7 mouse cellular contexts compared by ENCODE assay signal in genomic region chr8:11554799-11555719, GRCm38 (mm10). TPM values are rescaled to one million over a fixed set of nuclear protein-coding genes. Genes with fewer than 3 reads are reported as not detected.
DNase-seq lines count a peak whose midpoint lies in the region; ATAC-seq lines count a peak whose summit lies in the region.

TSS of gene Ing1 (plus strand) at chr8:11555571.

- H3K4me2 ChIP-seq in embryonic facial prominence, embryonic 11.5 days (ENCODE audit: low read depth, low read length) = peak within 1 kb of the TSS; percentile 74
- peak within 1 kb of the TSS; percentile 69 for H3K4me2 ChIP-seq in limb, embryonic 11.5 days (ENCODE audit: low read depth, severe bottlenecking)
- H3K4me2 ChIP-seq in midbrain, embryonic 14.5 days (ENCODE audit: low read length) = peak within 1 kb of the TSS; percentile 67

- H3K36me3 ChIP-seq in embryonic facial prominence, embryonic 11.5 days (replicated peaks; ENCODE audit: control insufficient read depth, insufficient read depth, low read depth, low read length) = no peaks in the 10 kb centered on the region
- H3K36me3 ChIP-seq in limb, embryonic 11.5 days (ENCODE audit: control insufficient read depth, insufficient read depth, low read length) = no peaks in the 10 kb centered on the region
- no peaks in the 10 kb centered on the region for H3K36me3 ChIP-seq in midbrain, embryonic 14.5 days (ENCODE audit: control insufficient read depth, insufficient read depth, low read length)

- H3K4me3 ChIP-seq in embryonic facial prominence, embryonic 11.5 days (ENCODE audit: low read depth, low read length) = peak within 1 kb of the TSS; percentile 97
- H3K4me3 ChIP-seq in limb, embryonic 11.5 days (ENCODE audit: low read depth, low read length) = peak within 1 kb of the TSS; percentile 70
- H3K4me3 ChIP-seq in midbrain, embryonic 14.5 days (replicated peaks; ENCODE audit: low read depth, low read length) = peak within 1 kb of the TSS; percentile 91

- peaks cover 4% of the 10 kb centered on the region; the same call in 1 of the 2 replicates for H3K4me1 ChIP-seq in embryonic facial prominence, embryonic 11.5 days (ENCODE audit: control insufficient read depth, insufficient read depth, low read length)
- peaks cover 9% of the 10 kb centered on the region for H3K4me1 ChIP-seq in limb, embryonic 11.5 days (ENCODE audit: control insufficient read depth, insufficient read depth, low read length)
- H3K4me1 ChIP-seq in midbrain, embryonic 14.5 days (ENCODE audit: control insufficient read depth, insufficient read depth, low read length) = peaks cover 20% of the 10 kb centered on the region

- peak within 1 kb of the TSS; percentile 96 for H3K9ac ChIP-seq in embryonic facial prominence, embryonic 11.5 days (replicated peaks; ENCODE audit: low read length)
- peak within 1 kb of the TSS; percentile 97 for H3K9ac ChIP-seq in limb, embryonic 11.5 days (ENCODE audit: low read length)
- peak within 1 kb of the TSS; percentile 93 for H3K9ac ChIP-seq in midbrain, embryonic 14.5 days (replicated peaks; ENCODE audit: low read length)

- peak within 1 kb of the TSS; percentile 98 for H3K27ac ChIP-seq in embryonic facial prominence, embryonic 11.5 days (replicated peaks; ENCODE audit: low read depth, low read length)
- peak within 1 kb of the TSS; percentile 95 for H3K27ac ChIP-seq in limb, embryonic 11.5 days (replicated peaks; ENCODE audit: low read depth, low read length)
- peak within 1 kb of the TSS; percentile 100 for H3K27ac ChIP-seq in midbrain, embryonic 14.5 days (replicated peaks; ENCODE audit: low read depth, low read length)

- peak; percentile 96 for DNase-seq in adrenal gland, postnatal 14 days
- DNase-seq in embryonic facial prominence, embryonic 11.5 days (ENCODE audit: low spot score) = peak; percentile 98
- DNase-seq in heart, adult 11 months = peak; percentile 100
- DNase-seq in kidney, adult 18-20 months = peak; percentile 97
- peak; percentile 97 for DNase-seq in limb, embryonic 11.5 days (ENCODE audit: low spot score)
- peak; percentile 99 for DNase-seq in midbrain, embryonic 14.5 days
- peak; percentile 96 to 97 for DNase-seq in spleen, adult 18-20 months

- WGBS in embryonic facial prominence, embryonic 11.5 days = under 1% methylated on average over 45 of the region's 52 CpGs
- WGBS in limb, embryonic 11.5 days = under 1% methylated on average over 52 of the region's 52 CpGs
- under 1% methylated on average over 47 of the region's 52 CpGs for WGBS in midbrain, embryonic 14.5 days

- H3K27me3 ChIP-seq in embryonic facial prominence, embryonic 11.5 days (ENCODE audit: control insufficient read depth, insufficient read depth, low read length) = no peaks in the 10 kb centered on the region
- no peaks in the 10 kb centered on the region for H3K27me3 ChIP-seq in limb, embryonic 11.5 days (ENCODE audit: control insufficient read depth, insufficient read depth, low read length)
- H3K27me3 ChIP-seq in midbrain, embryonic 14.5 days (ENCODE audit: control insufficient read depth, insufficient read depth, low read length) = no peaks in the 10 kb centered on the region

- ATAC-seq in embryonic facial prominence, embryonic 11.5 days (replicated peaks; ENCODE audit: insufficient number of reproducible peaks, low FRiP score, low TSS enrichment, low read depth) = peak; percentile 73
- ATAC-seq in limb, embryonic 11.5 days (ENCODE audit: insufficient number of reproducible peaks, low FRiP score, low TSS enrichment, low read depth) = peak; percentile 83
- ATAC-seq in midbrain, embryonic 14.5 days (ENCODE audit: low FRiP score, low TSS enrichment) = peak; percentile 86

- no peaks in the 10 kb centered on the region for H3K9me3 ChIP-seq in embryonic facial prominence, embryonic 11.5 days (replicated peaks; ENCODE audit: control insufficient read depth, low read length)
- no peaks in the 10 kb centered on the region for H3K9me3 ChIP-seq in limb, embryonic 11.5 days (ENCODE audit: control insufficient read depth, low read length)
- H3K9me3 ChIP-seq in midbrain, embryonic 14.5 days (ENCODE audit: control insufficient read depth, low read length) = no peaks in the 10 kb centered on the region

RNA-seq across cellular contexts. Expression of gene Ing1, which starts in this region (rescaled TPM):
- total RNA-seq in adrenal gland, postnatal 14 days (2021) = 45.4 and 50.2 TPM in 2 replicates
- polyA plus RNA-seq in embryonic facial prominence, embryonic 11.5 days (2014; fragmentation: Nextera tagmentation; extraction: Ambion mirVana) = 40.1 and 42.7 TPM in 2 replicates
- polyA plus RNA-seq in limb, embryonic 11.5 days (2014; fragmentation: Nextera tagmentation; extraction: Ambion mirVana) = 53.7 and 55.9 TPM in 2 replicates
- polyA plus RNA-seq in midbrain, embryonic 14.5 days (2014; fragmentation: Nextera tagmentation; extraction: Ambion mirVana) = 44.2 and 44.7 TPM in 2 replicates

Comparison
In these comparisons a context has a peak if more than half of its experiments do, and no peak if none do; other contexts are left out.
1. Peak in every context shown above with its lines: DNase-seq, ATAC-seq, H3K4me3 ChIP-seq and H3K27ac ChIP-seq.